In the genomic region with DNA sequence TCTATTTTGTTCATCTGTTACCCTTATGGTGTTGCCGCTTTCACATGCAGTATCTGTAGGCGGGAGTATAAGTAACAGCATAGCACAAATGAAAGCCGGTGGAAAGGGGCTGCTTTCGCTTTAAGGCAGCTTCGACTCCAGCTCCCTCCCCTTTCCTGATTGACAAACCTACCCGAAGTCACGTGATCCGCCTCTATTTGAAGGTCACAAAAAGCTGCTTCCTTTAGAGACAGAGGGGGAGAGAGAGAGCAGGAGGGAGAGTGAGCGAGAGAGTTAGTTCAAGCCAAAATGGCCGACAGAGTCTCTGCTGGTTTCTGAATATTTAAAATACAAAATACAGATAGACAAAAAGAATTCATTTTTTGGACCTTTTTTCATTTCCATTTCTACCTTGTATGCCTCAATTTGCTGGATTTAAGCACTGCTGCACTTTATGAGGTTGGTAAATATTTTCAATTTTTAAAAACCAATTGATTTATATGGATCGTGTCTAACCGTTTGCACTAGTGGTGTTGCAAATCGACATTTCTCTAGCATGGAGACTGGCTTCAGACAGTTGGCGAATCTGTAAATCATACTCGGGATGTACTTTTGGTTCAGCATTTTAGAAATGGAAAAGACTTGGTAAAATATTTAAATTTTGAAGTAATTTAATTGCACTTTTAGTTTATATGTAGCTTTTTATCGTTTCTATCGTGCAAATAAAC, we compare ENCODE assay signal across 1 mouse cellular context.
TF ChIP-seq lines count a peak whose summit lies in the region.

No protein-coding gene starts in this region.

TF ChIP-seq in CH12.LX, 34 proteins besides CTCF, POLR2A, EP300 and RAD21 (continued from another document):
- TF ChIP-seq UBTF (IDR thresholded peaks at IDR 0.05; ENCODE audit: low read depth, low read length), result no peak
- peak; percentile 72 for TF ChIP-seq HCFC1 (IDR thresholded peaks at IDR 0.05; ENCODE audit: low read depth, low read length)
- no peak for TF ChIP-seq ZC3H11A (IDR thresholded peaks at IDR 0.05; ENCODE audit: low read depth, low read length)
- TF ChIP-seq MXI1 (IDR thresholded peaks at IDR 0.05; ENCODE audit: low read depth, low read length), result no peak; the same call in 1 of the 2 replicates
- no peak for TF ChIP-seq ZNF384 (IDR thresholded peaks at IDR 0.05; ENCODE audit: low read depth, low read length)
- TF ChIP-seq IRF4 (IDR thresholded peaks at IDR 0.05; ENCODE audit: low read depth, low read length), result peak; percentile 76
- peak; percentile 95 for TF ChIP-seq CHD1 (IDR thresholded peaks at IDR 0.05; ENCODE audit: low read depth, low read length)
- no peak for TF ChIP-seq MYC (IDR thresholded peaks at IDR 0.05; ENCODE audit: low read depth, low read length)
- peak; percentile 52; the same call in 1 of the 2 replicates for TF ChIP-seq SIN3A (IDR thresholded peaks at IDR 0.05; ENCODE audit: low read length)
- TF ChIP-seq MAZ (IDR thresholded peaks at IDR 0.05; ENCODE audit: low read depth, low read length), result peak; percentile 67; the same call in 1 of the 2 replicates
- TF ChIP-seq ETS1 (conservative IDR thresholded peaks at IDR 0.05; ENCODE audit: low read depth, low read length), result peak; percentile 48; the same call in 1 of the 2 replicates
- TF ChIP-seq USF1 (IDR thresholded peaks at IDR 0.05; ENCODE audit: low read depth, low read length), result peak; percentile 97
- TF ChIP-seq ELF1 (IDR thresholded peaks at IDR 0.05; ENCODE audit: low read depth, low read length), result peak; percentile 81
